Mouse (Mus musculus): ENCODE results near the gene Lad1.
A peak's percentile ranks its signal among the peaks of the same experiment; 100 is the strongest.

Gene Lad1

GRCm38 (mm10) chr1:135807546-135807945, 10.9 kb upstream of the Lad1 start:
- no peak for DNase-seq (ENCODE audit: low spot score in 2 of 2)

GRCm38 (mm10) chr1:135810180-135810579, 8.2 kb upstream of the Lad1 start:
- no peak for DNase-seq (ENCODE audit: low spot score in 2 of 2)

- DNase-seq (ENCODE audit: low spot score in 2 of 2) = peak; percentile 86 to 87
These were observed 7.3 kb upstream of the Lad1 start for GRCm38 (mm10) chr1:135811016-135811646.

GRCm38 (mm10) chr1:135812205-135812604, 6.2 kb upstream of the Lad1 start:
- DNase-seq (ENCODE audit: low spot score in 2 of 2) = no peak

- no peak for DNase-seq (ENCODE audit: low spot score in 2 of 2)
These were observed 5.8 kb upstream of the Lad1 start for GRCm38 (mm10) chr1:135812618-135813017.

GRCm38 (mm10) chr1:135813071-135813470, 5.3 kb upstream of the Lad1 start:
- no peak for DNase-seq (ENCODE audit: low spot score in 2 of 2)

GRCm38 (mm10) chr1:135813687-135814395, 4.6 kb upstream of the Lad1 start:
- DNase-seq (ENCODE audit: low spot score in 2 of 2) = no peak

GRCm38 (mm10) chr1:135814531-135814930, 3.9 kb upstream of the Lad1 start:
- DNase-seq (ENCODE audit: low spot score in 2 of 2) = no peak

- no peak for DNase-seq (ENCODE audit: low spot score in 2 of 2)
These were observed 803 bp upstream of the Lad1 start for GRCm38 (mm10) chr1:135817595-135817994.

- DNase-seq (ENCODE audit: low spot score in 2 of 2) = no peak
These were observed 1.7 kb downstream of the Lad1 start for GRCm38 (mm10) chr1:135820071-135820470.

GRCm38 (mm10) chr1:135820736-135821364, 2.5 kb downstream of the Lad1 start:
- no peak for DNase-seq (ENCODE audit: low spot score in 2 of 2)

- no peak for DNase-seq (ENCODE audit: low spot score in 2 of 2)
These were observed 3.4 kb downstream of the Lad1 start for GRCm38 (mm10) chr1:135821780-135822179.

- peak in 1 of 2 experiments; percentile 34 for DNase-seq (ENCODE audit: low spot score in 2 of 2)
These were observed 10.5 kb downstream of the Lad1 start for GRCm38 (mm10) chr1:135828918-135829317.

- DNase-seq (ENCODE audit: low spot score in 2 of 2) = no peak
These were observed 15.9 kb downstream of the Lad1 start for GRCm38 (mm10) chr1:135834206-135834859.

- no peak for DNase-seq (ENCODE audit: low spot score in 2 of 2)
These were observed 16.6 kb downstream of the Lad1 start for GRCm38 (mm10) chr1:135834983-135835382.

GRCm38 (mm10) chr1:135835716-135836483, 17.5 kb downstream of the Lad1 start, which contains the start of gene Tnnt2:
Gene Tnnt2 (plus strand): TSS chr1:135836354.
- DNase-seq (ENCODE audit: low spot score in 2 of 2) = no peak

- no peak for DNase-seq (ENCODE audit: low spot score in 2 of 2)
These were observed 20.2 kb downstream of the Lad1 start for GRCm38 (mm10) chr1:135838626-135839025.

GRCm38 (mm10) chr1:135839065-135839464, 20.7 kb downstream of the Lad1 start:
- DNase-seq (ENCODE audit: low spot score in 2 of 2) = no peak

GRCm38 (mm10) chr1:135840675-135841395, 22.4 kb downstream of the Lad1 start:
- DNase-seq (ENCODE audit: low spot score in 2 of 2) = no peak

- DNase-seq (ENCODE audit: low spot score in 2 of 2) = no peak
These were observed 25.3 kb downstream of the Lad1 start for GRCm38 (mm10) chr1:135843519-135844262.

All from cerebellum, postnatal 4 days (tissue).